Mouse (Mus musculus): ENCODE measurements around the gene Slc9a1.

Slc9a1 gene

DNA sequence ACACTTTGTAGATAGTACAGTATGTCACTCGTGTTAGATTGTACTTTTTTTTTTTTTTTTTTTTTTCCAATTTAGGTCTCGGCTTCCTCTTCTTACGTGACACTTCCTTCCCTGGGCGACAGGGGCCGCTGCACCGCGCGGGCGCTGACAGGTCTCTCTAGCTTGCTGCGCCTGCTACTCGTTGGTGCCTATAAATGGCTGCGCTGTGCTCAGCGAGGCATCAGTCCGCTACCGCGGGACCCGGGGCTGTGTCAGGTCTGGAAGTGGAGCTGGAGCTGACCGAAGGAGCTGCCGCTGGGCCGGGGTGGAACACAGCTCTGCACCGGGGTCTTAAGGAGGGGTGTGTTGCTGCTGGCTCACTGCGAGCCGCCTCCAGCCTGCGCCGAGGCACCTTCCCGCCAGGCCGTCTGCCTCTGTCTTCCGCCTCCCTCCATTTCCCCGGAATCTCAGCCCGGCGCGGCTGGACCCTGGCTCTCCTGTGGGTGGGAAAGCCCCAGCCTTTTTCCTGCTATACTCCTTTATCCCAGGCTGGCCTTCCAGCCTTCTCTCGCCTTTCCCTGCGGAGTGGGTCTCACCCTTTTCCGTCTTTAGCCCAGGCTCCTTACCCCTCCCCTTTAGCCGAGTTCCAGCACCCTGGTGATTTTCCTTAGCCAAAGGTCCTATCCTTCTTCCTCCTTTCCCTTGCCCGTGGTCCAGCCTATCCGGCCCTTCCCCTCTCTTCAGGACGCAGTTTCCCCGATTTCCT, at the start of gene Slc9a1:
TSS of gene Slc9a1 (plus strand) at position 154 of the 745 bp plus-strand sequence.
- peak; percentile 92 to 93 for DNase-seq (ENCODE audit: low spot score in 2 of 2)

DNA sequence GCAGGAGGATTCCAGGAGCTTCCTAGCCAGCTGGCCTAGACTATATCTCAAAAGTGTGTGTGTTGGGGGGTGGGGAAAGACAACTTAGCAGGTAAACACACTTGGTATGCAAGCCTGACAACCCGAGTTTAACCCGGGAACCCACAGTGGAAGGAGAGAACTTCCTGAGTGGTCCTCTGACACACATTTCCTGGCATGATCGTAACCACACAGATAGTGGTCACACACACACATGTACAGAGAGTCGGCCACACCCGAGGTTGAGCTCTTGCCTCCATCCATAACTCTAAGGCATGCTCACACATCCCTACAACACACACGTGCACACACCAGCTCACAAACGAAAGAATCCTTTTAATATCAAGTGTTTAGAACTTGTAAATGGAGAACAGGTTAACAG, 41.4 kb upstream of the Slc9a1 start:
- DNase-seq (ENCODE audit: low spot score in 2 of 2): no peak

DNA sequence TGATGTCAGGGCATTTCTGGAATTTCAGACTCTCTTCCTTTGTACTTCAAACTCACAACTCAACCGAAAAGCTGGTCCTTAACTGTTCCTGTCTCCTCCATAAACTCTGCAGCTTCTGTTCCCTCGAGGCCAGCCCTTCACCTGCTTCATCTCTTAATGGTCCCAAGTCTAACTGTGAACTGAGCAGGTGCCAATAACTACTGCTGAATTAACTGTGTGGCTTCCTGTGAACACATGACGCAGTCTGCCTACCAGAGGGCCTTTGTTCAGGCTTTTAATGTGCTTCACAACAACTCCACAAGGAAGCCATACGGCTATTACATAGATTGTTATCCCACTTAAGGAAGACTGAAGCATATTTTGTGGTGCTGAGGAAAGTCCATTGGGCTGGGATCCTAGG, 39.2 kb upstream of the Slc9a1 start:
- DNase-seq (ENCODE audit: low spot score in 2 of 2): no peak

DNA sequence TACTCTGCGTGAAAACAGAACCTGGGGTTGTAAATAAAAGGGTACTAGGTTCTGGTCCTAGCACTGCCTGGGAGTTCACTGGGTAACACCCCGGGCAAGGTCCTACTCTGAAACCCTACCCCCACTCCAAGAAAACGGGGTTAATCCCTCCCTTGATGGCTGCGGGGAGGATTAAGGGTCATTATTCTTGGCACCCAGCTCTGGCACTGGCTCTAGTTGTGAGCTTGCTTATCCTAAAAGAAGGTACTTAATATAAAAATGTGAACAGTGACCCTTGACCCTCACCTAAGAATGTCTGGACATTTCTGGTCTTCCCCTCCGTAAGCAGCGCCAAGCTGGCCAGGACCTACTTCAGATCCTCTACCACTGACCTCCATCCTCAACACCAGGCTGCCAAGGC, 36.2 kb upstream of the Slc9a1 start:
- DNase-seq (ENCODE audit: low spot score in 2 of 2): no peak

DNA sequence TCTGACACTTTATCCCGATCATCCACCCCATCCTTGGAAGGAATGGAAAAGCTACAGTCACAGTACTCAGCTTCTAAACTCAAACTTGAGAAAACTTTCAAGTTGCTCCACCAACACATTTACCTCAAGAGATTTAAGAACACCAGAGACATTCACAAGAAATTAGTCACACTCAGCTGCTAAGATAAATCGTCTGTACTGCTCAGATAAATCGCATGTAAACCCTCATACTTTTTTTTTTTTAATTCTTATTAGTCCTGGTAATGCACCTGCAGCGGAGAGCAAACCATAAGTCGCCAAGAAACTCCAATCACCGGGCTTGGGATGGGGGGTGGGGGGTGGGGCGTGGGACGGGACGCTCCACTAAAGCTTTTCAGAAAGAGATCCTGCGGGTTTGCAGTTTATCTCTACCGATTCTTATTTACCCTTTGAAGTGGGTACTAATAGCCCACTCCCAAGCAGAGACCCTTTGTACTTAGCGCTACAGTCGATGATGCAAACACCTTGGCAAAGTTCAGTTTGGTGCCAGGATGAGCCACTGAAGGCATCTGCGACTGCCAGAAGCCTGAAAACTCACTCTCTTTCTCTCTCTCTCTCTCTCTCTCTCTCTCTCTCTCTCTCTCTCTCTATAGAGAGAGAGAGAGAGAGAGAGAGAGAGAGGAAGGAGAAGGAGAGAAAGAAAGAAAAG, 31.5 kb upstream of the Slc9a1 start:
- DNase-seq (ENCODE audit: low spot score in 2 of 2): no peak

DNA sequence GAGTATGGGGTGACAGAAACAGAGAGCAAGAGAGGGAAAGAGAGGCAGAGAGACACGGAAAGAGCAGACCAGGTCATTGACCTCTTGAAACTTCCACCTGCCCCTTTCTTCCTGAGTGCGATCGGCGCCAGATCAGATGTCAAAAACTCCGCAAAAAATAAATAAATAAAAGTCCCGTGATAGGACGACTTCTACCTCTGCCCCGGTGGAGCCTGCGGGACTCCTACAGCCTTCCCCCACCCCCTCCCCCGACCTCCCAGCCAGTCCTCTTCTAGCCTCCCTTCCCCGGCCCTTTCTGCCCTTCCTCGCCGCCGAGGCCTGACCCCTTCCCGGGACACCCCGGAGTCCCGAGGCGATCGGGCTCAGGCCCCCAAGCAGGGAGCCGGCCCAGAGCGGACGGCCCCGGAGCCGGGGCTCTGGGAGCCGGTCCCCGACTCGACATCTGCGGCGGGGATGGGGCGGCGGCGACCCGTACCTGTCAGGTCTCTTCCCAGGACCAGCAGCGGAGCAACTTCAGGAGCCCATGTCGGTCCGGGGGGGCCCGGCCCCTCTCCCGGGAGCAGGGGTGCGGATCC, 30.9 kb upstream of the Slc9a1 start:
- DNase-seq (ENCODE audit: low spot score in 2 of 2): no peak

DNA sequence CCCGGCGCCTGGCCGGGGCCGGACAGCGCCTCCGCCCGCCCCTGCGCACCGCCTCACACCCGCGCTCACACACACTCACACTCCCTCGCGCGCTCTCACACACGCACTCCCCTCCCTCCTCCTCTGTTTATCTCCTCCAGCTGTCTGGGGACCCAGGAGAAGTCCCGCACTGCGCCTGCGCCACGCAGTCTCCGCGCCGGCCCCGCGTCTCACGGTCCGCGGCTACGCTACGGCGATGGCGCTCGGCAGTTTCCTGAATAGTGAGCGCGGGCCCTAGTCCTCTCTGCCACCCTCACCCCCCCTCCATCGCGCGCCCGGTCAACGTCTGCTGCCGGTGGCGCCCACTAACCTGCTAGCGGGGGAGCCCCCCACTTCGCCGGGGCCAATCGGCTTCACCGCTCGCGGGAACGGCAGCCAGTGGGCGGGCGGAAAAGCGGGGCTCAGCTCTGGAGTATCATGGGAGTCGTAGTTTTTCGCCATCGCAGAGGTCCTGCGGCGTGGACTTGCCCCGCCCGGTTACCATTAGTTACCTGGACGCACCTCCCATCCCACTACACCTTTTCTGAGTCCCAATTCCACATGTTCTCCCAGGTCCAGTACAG, 30.3 kb upstream of the Slc9a1 start:
- DNase-seq (ENCODE audit: low spot score in 2 of 2): peak; percentile 98

DNA sequence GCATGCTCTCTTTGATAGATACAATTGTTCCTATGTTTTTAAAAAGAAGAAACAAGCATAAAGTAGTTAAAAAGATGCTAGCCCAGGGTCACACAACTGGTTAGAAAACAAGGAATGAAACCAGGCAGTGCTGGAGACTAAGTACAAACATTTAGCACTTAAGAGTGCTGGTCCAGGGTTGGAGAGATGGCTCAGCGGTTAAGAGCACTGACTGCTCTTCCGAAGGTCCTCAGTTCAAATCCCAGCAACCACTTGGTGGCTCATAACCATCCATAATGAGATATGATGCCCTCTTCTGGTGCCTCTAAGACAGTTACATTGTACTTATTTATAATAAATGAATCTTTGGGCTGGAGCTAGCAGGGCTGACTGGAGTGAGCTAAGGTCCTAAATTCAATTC, 29.3 kb upstream of the Slc9a1 start:
- DNase-seq (ENCODE audit: low spot score in 2 of 2): no peak

DNA sequence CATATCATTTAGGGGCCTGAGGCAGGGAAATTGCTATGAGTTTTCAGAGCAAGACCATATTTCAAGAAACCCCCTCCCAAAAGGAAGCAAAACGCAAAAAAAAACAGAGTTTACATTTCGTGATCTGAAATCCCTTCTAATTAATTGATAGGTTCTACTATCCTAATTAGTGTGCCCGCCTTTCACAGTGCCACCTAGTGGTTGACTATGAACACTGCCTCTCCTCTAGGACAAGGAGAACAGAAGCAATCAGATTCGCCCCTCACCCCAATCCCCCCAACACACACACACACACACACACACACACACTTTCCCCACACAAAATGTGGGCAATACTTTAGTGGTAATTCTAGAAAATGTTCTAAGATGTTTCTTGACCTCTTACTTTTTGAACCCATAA, 25.4 kb upstream of the Slc9a1 start:
- DNase-seq (ENCODE audit: low spot score in 2 of 2): no peak

DNA sequence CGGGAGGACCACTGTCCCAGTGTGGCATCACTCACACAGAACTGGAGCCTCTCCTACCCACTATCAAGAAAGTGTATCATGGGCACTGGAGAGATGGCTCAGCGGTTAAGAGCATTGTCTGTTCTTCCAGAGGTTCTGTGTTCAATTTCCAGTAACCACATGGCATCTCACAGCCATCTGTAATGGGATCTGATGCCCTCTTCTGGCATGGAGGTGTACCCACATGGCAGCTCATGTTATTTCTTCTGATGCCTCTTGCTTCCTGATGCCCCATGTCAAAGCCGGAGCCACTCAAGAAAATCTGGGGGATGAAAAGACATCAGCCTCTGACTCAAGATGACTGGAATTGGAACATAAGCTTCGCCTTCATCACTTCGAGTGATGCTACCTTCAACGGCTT, 23.8 kb upstream of the Slc9a1 start:
- DNase-seq (ENCODE audit: low spot score in 2 of 2): no peak

DNA sequence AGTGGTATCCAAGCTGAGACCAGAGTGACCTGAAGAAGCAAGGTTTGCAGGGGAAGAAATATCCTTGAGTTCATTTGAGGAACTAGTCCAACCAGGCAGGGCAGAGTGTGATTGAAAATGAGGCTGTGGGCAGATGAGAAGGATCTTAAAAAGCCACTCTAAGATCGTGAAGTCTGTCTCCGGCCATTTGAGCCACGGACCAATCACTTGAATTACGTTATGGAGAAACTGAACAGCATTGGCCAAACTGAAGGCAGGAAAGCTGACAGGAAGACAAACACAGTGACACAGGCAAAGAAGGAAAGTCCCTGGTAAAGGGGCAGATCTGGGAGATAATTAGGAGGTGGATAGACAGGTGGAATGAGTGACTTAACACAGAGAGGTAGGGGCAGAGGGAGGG, 22.9 kb upstream of the Slc9a1 start:
- DNase-seq (ENCODE audit: low spot score in 2 of 2): no peak

DNA sequence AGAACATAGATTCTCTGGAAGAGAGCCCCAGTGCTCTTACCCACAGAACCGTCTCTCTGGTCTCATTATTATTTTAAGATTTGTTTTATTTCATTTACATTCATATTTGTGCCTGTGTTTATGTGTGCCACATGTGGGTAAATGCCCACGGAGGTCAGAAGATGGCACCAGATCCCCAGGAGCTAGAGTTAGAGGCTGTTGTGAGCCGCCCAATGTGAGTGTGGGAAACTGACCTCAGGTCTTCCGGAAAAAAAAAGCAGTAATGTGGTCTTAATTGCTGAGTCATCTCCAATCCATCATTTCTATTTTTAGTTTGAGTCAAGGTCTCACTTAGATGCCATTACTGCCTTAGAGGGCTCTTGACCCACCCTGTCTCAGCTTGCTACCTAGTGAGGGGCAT, 21.9 kb upstream of the Slc9a1 start:
- no peak for DNase-seq (ENCODE audit: low spot score in 2 of 2)

DNA sequence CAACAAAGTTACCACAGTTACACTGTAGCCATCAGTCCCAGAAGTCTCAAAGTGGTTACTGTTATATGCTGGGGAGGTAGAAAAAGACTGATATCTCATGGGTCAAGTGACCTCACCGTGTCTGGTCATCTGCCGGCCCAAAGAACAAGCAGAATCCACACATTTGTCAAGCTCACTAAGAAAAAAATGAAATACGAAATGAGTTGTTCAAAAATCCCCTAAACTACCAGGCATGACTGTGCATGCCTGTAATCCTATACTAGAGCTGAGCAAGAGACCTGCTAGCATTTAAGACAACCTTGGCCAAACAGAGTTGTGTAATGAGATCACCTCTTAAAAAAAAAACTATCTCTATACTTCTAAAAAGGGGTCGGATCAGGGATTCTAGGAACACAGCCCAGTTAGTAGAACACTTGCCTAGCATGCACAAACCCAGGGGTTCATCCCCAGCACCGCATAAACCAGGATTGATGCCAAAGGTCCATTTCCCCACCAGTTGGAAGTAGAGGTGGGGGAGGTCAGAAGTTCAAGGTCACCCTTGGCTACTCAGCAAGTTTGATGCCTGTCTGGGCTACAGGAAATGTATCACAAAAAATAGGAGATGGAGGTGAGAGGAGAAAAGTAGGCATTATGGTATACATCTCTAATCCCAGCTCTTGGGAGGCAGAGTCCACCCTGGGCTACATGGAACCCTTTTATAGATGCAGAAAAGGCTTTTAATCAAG, 21.3 kb upstream of the Slc9a1 start:
- no peak for DNase-seq (ENCODE audit: low spot score in 2 of 2)

DNA sequence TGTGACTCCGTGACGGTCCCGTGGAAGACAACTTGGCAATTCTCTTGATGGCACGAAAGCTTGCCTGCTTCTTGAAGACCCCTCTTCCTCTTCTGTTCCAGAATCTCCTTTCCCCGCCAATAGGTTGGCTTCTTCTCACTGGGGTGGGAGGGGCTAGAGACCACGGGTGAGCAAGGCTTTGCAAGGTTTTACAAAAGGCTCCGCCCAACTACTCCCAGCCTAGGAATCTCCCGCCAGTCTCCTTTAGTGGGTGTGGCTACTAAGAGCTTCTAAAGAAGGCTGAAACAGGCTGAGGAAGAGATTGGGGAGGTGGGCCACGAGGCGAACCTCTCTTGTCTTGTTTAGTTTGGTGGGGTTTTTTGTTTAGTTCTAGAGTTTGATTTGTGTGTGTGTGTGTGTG, 16.7 kb upstream of the Slc9a1 start:
- no peak for DNase-seq (ENCODE audit: low spot score in 2 of 2)

DNA sequence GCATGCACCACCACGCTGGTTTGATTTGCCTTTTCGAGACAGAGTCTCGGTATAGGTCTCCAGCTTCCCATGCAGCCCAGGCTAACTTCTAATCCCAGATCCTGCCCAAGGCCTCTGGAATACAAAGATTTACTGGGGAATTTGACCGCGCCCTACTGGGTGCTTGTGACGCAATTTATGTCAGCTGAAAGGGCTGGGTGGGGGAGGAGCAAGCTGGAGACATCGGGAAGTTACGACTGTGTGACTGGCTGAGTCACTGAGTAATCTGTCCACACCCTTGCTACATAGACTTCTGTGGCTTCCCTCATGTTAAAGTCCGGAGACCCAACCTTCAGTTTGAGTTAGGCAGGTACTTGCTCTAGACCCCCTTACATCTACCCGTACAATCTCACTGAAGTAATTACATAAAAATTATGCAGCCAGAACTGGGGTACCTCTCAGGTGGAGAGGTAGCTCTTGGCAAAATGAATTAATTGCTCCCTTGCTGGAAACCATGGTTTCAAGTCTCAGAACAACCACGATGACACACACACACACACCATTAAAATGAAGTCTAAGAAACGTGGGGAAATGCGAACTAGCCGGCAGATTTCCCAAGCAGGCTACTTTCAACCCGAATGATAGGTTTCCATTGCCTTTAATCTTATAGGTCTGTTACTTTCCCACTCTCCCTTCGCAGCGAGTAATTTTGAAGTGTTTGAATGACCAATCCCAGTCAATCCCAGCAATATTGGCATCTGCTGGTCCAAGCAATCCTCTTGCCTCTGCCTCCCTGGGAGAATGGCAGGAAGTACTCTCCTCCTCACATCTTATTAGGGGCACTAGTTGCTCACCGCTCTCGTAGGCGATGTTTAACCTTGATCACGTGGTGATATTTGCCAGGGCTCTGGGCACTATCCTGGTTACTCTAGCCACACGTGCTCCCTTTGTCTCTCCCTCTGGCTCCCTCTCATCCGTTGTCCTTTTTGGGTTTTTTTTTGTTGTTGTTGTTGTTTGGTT, 15.8 kb upstream of the Slc9a1 start, which contains the start of gene Wdtc1:
TSS of gene Wdtc1 (minus strand) at position 115 of the 999 bp plus-strand sequence.
- no peak for DNase-seq (ENCODE audit: low spot score in 2 of 2)

DNA sequence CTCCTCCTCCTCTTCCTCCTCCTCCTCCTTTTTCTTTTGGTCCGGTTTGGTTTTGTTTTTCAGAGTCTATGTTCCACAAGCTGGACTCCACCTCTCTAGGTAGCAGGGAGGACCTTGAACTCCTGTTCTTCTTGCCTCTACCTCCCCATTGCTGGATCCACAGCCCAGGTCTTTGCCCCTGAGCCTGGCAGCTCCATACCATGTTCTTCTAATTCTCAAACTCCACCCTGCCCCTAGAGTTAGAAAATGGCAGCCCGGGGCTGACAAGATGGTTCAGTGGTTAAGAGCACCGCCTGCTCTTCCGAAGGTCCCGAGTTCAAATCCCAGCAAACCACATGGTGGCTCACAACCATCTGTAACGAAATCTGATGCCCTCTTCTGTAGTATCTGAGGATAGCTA, 14.9 kb upstream of the Slc9a1 start:
- no peak for DNase-seq (ENCODE audit: low spot score in 2 of 2)

DNA sequence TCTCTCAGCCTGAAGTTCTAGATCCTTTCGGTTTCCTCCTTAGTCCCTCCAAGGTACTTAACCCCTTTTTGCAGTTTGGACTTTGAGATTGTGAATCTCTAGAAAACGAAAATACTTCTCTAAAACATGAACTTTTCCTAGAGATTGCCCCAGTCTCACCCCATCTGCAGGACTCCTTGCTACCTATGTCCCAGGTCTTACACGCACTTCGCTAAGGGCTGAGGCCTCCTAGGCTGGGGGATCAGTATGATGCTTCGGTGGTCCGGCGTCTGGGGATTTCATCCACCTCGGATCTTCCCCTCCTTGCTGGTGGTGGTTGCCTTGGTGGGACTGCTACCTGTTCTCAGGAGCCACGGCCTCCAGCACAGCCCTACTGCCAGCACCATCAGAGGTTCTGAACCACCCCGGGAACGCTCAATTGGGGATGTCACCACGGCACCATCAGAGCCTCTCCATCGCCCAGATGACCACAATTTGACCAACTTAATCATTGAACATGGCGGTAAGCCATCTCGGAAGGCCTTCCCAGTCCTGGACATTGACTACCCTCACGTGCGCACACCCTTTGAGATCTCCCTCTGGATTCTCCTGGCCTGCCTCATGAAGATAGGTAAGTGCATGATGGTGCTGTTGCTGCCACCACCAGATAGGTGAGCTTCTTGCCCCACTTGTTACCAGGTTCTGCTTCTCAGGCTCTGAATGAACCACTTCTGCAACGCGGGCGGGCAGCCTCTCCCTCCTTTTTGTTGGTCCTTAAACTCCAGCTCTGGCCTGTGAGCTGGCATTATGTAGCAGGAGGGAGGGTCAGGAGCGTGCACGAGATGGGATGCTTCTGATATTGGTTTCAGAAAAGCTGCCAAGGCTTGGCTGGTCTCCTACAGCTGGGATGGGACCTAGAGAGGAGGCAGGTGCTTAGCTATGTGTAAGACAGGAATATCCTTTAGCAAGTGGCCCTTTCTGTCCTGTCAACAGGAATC, 1.1 kb downstream of the Slc9a1 start:
- no peak for DNase-seq (ENCODE audit: low spot score in 2 of 2)

DNA sequence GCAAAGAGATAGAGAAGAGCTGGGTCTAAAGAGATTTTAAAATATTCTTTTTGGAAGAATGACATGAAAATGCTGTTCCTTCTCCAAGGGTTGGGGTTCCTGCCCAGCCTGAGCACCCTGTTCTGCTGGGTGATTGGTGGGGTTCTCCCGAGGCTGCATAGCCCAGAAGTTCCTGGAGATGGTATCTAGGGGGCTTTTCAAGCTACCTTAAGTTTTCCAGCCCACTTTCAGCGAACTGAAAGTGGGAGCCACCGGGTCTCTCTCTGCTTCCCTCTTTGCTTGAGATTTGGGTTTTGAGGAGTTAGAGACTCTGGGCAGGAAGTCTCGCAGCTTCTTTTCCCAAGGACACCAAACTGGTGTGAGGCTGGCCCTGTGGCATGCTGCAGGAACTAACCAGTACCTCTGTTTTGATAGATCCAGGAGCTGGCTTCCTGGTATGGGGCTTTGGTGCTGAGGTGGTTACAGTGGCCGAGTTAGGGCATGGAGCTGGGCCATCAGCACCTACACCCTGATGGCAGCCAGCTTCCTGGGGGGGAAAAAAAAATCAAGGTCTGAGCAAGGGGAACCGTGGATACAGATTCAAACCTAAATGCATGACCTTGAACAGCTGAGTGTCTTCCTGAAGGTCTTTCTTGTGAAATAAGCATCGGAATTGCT, 2.2 kb downstream of the Slc9a1 start:
- no peak for DNase-seq (ENCODE audit: low spot score in 2 of 2)

DNA sequence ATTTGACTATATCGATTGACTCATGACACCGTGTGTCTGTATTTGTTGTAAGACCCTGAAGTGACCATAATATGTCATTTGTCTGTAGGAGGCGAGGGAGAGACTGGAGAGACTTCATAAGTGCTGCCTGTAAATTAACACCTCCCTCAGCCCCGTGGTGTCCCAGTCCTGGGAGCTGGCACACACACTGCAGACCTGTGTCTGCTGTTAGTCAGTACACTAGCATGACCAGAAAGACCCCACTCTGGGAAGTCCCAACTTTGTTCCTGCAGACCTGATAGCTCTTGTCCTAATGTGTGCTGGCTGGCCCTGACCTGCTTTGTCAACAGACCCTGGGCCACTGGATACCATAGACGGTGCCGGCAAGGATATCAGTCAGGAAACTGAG, 2.8 kb downstream of the Slc9a1 start:
- DNase-seq (ENCODE audit: low spot score in 2 of 2): no peak

All from heart, adult 9 months (tissue).